Mouse (Mus musculus) embryonic facial prominence, embryonic 13.5 days (tissue): Measurements from ENCODE around the gene Ktn1. TPM values are rescaled to one million over a fixed set of nuclear protein-coding genes. Genes with fewer than 3 reads are reported as not detected.
A peak's percentile ranks its signal among the peaks of the same experiment; 100 is the strongest.

Experiments used
- ATAC-seq: fragments of 200-750 bp; cut with Nextera tagmentation; 2 replicates; pipeline ENCODE4 v1.8.0; 2017; ENCODE audit warnings: low read depth; ENCODE audit not compliant: insufficient number of reproducible peaks, insufficient read depth, low FRiP score, low TSS enrichment
- H3K27ac ChIP-seq: fragments of 300-500 bp; sonication (generic); 2 replicates; pipeline ENCODE4 v1.5.1; 2015; ENCODE audit warnings: moderate library complexity, mild to moderate bottlenecking, inconsistent platforms
- H3K27me3 ChIP-seq: fragments of 300-500 bp; sonication (generic); 2 replicates; pipeline ENCODE4 v1.6.1; 2015; ENCODE audit warnings: mild to moderate bottlenecking, inconsistent platforms
- H3K36me3 ChIP-seq: fragments of 300-500 bp; sonication (generic); 2 replicates; pipeline ENCODE4 v1.6.1; 2015; ENCODE audit warnings: mild to moderate bottlenecking, inconsistent platforms
- H3K4me1 ChIP-seq: fragments of 300-500 bp; sonication (generic); 2 replicates; pipeline ENCODE4 v1.6.1; 2015; ENCODE audit warnings: inconsistent platforms
- H3K4me2 ChIP-seq: fragments of 300-500 bp; sonication (generic); 2 replicates; pipeline ENCODE4 v1.6.1; 2015; ENCODE audit warnings: moderate library complexity, mild to moderate bottlenecking, inconsistent platforms
- H3K4me3 ChIP-seq: fragments of 300-500 bp; sonication (generic); 2 replicates; pipeline ENCODE4 v1.5.1; 2015; ENCODE audit warnings: mild to moderate bottlenecking, inconsistent platforms
- H3K9ac ChIP-seq: fragments of 300-500 bp; sonication (generic); 2 replicates; pipeline ENCODE4 v1.6.1; 2015; ENCODE audit warnings: mild to moderate bottlenecking, inconsistent platforms
- H3K9me3 ChIP-seq: fragments of 300-500 bp; sonication (generic); 2 replicates; pipeline ENCODE4 v1.6.1; 2016; ENCODE audit warnings: inconsistent platforms
- WGBS: fragments of 180-500 bp; shearing (Covaris S2); methylation state at CpG from one replicate; pipeline ENCODE4 v1.1.7; 2015; ENCODE audit warnings: mixed read lengths; 5-methylcytosine and 5-hydroxymethylcytosine counted together
- polyA plus RNA-seq: library from polyadenylated mRNA; unstranded; fragments of >200 nt; fragmentation: Nextera tagmentation; extraction: Ambion mirVana; gene quantifications from 2 replicates; pipeline ENCODE4 v1.2.1, GENCODE M21; 2015

Ktn1 gene
- polyA plus RNA-seq, 1 experiment from 2014 or later: 62.4 TPM

DNA sequence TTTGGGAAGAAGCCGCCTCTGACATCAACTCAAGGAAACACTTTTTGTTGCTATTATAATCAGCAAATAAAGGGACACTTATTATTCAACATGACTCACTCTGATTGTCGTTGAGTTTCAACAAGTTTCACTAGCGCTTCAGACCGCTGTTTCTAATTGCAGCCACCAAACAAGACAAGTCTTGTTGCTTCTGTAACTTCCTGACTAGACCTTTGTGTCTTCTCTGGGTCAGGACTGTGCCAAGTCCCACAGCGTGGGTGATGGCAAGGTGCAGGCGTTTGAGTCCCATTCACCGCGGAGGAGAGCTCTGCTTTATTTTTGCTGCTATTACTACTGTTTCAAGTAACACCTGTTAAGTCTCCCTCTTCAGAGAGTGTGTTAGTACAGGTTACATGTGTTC, 88.2 kb downstream of the Ktn1 start:
- Histone ChIP-seq H3K9me3 (no peaks in the 10 kb centered on the region), H3K27ac (no peak overlapping the region), H3K9ac (no peak overlapping the region), H3K27me3 (no peaks in the 10 kb centered on the region), H3K36me3 (peaks cover 67% of the 10 kb centered on the region), H3K4me2 (no peak overlapping the region), H3K4me3 (no peak overlapping the region), H3K4me1 (peaks cover 8% of the 10 kb centered on the region; the same call in 1 of the 2 replicates)
- ATAC-seq: no peak
- whole genome bisulfite sequencing: 88% methylated on average over 8 of the region's 8 CpGs

DNA sequence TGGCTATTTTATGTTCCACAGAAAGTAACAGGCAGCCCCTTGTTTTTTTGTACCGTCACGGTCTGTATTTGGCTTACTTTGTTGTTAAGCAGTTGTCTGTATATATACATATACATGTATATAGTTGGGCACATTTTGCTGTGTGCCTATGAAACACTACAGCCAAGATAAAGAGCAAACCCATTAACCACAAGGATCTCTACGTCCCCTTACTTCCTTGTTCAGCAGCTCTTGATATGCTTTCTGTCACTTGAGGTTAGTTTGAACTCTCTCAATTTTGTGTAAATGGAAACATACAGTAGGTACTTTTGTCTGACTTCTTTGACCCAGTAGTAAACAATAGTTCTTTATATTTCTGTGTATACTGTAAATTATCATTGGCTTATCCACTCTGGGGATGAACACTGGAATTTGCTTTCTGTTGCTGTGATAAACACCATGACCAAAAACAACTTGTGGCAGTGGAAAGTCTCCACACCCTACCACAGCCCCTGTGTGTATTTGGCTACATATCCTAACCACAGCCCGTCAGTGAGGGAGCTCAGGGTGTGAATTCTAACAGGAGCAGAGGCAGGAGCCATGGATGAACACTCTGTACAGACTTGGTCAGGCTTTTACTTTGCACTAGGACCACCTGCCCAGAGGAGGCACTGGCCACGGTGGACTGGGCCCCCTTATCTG, 92.2 kb downstream of the Ktn1 start:
- H3K27me3 ChIP-seq: no peaks in the 10 kb centered on the region
- peaks cover 26% of the 10 kb centered on the region for H3K4me1 ChIP-seq
- no peak for ATAC-seq
- no peak overlapping the region for H3K4me2 ChIP-seq
- H3K9me3 ChIP-seq: no peaks in the 10 kb centered on the region
- no peak overlapping the region for H3K27ac ChIP-seq
- WGBS: 88% methylated on average over 5 of the region's 5 CpGs
- no peak overlapping the region for H3K4me3 ChIP-seq
- H3K36me3 ChIP-seq: peaks cover 35% of the 10 kb centered on the region
- no peak overlapping the region for H3K9ac ChIP-seq

- ATAC-seq: no peak
- H3K4me2 ChIP-seq: no peak overlapping the region
- peaks cover 26% of the 10 kb centered on the region for H3K4me1 ChIP-seq
- peaks cover 30% of the 10 kb centered on the region for H3K36me3 ChIP-seq
- H3K27me3 ChIP-seq: no peaks in the 10 kb centered on the region
- no peak overlapping the region for H3K9ac ChIP-seq
- no peaks in the 10 kb centered on the region for H3K9me3 ChIP-seq
- H3K4me3 ChIP-seq: no peak overlapping the region
- WGBS: 82% methylated on average over 2 of the region's 2 CpGs
- H3K27ac ChIP-seq: no peak overlapping the region
Observed at GRCm38 (mm10) chr14:47741046-47741445, 92.8 kb downstream of the Ktn1 start.

DNA sequence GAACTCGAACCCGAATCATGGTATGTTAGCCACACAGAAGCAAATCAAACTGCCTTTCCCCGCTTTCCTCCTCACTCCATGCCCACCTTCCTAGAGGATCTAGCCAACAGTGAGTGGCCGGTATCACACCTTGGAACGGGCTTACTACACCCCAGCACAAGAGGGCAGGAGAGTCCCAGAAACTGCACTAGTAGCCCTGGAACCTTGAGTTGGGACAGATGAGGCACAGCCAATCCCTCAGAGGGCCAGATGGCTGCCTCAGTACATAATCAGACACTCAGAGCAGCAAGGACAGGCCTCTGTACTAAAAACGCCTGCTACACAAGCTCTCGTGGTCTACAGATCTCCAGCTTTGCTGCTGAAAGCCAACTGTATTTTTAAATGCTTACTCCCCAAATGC, 94.4 kb downstream of the Ktn1 start:
- Histone ChIP-seq H3K4me3 (no peak overlapping the region), H3K9me3 (no peaks in the 10 kb centered on the region), H3K9ac (no peak overlapping the region), H3K27me3 (no peaks in the 10 kb centered on the region), H3K27ac (no peak overlapping the region), H3K4me1 (peaks cover 29% of the 10 kb centered on the region), H3K36me3 (peaks cover 17% of the 10 kb centered on the region), H3K4me2 (no peak overlapping the region)
- no peak for ATAC-seq
- WGBS: 92% methylated on average over 7 of the region's 7 CpGs

DNA sequence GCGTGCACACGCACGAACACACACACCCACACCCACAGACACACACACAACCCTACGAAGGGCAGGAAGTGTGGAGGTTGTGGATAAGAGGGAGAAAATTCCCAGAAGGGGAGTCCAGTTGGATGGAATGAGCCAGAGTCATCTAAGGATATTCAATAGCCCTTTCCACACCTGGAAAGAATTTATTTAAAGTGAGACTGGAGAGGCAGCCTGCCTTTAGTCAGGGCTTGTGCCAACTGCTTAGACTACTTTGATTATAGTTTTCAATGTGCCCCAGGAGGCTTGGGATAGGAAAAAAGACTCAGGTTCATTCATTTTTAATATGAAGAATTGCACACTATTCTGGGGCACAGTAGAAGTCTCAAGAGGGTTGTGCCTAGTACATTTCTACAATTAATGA, 96.8 kb downstream of the Ktn1 start:
- no peak for ATAC-seq
- WGBS: 51% methylated on average over 4 of the region's 4 CpGs
- Histone ChIP-seq H3K36me3 (peaks cover 4% of the 10 kb centered on the region), H3K4me3 (no peak overlapping the region), H3K4me1 (peaks cover 29% of the 10 kb centered on the region), H3K9ac (no peak overlapping the region), H3K9me3 (no peaks in the 10 kb centered on the region), H3K27me3 (no peaks in the 10 kb centered on the region), H3K27ac (no peak overlapping the region), H3K4me2 (no peak overlapping the region)

DNA sequence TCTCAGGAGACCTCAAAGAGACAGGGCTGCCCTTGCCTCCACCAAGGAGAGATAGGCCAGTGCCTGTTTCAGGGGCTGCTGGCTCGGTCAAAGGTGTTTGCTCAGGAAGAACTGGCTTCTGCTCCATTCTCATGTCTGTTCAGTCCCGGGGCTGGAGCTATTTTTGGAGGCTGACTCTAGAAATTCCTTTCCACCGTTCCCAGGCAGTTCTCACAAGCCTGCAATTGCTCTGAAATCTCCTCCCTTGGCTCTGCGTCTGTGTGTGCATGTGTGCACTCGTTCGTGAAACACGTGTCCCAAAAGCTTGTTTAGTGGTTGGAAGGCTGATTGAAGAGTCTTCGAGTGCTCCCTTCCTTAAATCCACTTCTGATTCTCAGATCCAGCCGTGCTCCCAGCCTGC, 99.3 kb downstream of the Ktn1 start:
- no peaks in the 10 kb centered on the region for H3K27me3 ChIP-seq
- no peak overlapping the region for H3K27ac ChIP-seq
- WGBS: 56% methylated on average over 9 of the region's 9 CpGs
- no peak overlapping the region for H3K9ac ChIP-seq
- H3K4me3 ChIP-seq: no peak overlapping the region
- H3K9me3 ChIP-seq: no peaks in the 10 kb centered on the region
- ATAC-seq: no peak
- peaks cover 23% of the 10 kb centered on the region for H3K4me1 ChIP-seq
- H3K36me3 ChIP-seq: 0 out of 2 replicates have a peak, but pooled peaks cover 3% of the 10 kb centered on the region
- H3K4me2 ChIP-seq: no peak overlapping the region

DNA sequence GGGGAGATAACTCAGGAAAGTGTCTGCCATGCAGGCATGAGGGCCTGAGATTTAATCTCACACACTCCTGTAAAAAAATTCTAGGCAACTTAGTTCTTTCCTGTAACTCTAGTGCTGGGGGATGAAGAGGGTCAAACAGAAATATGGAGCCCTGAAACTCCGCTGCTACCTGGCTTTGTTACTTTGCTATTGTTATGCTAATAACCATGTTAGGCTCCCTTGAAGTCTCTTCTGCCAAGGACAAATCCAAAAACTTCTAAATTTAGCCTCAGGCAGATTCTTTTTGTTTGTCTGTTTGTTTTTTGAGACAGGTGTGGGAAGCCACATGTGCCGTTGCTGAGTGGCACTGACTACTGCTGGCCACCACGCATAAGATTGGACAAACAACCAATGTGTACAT, 100.5 kb downstream of the Ktn1 start:
- Histone ChIP-seq H3K27me3 (no peaks in the 10 kb centered on the region), H3K27ac (no peak overlapping the region), H3K9ac (no peak overlapping the region), H3K36me3 (0 out of 2 replicates have a peak, but pooled peaks cover 3% of the 10 kb centered on the region), H3K4me2 (no peak overlapping the region), H3K9me3 (no peaks in the 10 kb centered on the region), H3K4me1 (peaks cover 32% of the 10 kb centered on the region), H3K4me3 (no peak overlapping the region)
- ATAC-seq: no peak
- WGBS: 89% methylated on average over 3 of the region's 3 CpGs

- no peaks in the 10 kb centered on the region for H3K27me3 ChIP-seq
- no peak overlapping the region for H3K4me2 ChIP-seq
- WGBS: 39% methylated on average over 8 of the region's 8 CpGs
- H3K27ac ChIP-seq: no peak overlapping the region
- H3K9me3 ChIP-seq: no peaks in the 10 kb centered on the region
- no peak overlapping the region for H3K9ac ChIP-seq
- ATAC-seq: no peak
- H3K36me3 ChIP-seq: 0 out of 2 replicates have a peak, but pooled peaks cover 3% of the 10 kb centered on the region
- peaks cover 21% of the 10 kb centered on the region for H3K4me1 ChIP-seq
- H3K4me3 ChIP-seq: no peak overlapping the region
Observed at GRCm38 (mm10) chr14:47751422-47752205, 103.4 kb downstream of the Ktn1 start.

DNA sequence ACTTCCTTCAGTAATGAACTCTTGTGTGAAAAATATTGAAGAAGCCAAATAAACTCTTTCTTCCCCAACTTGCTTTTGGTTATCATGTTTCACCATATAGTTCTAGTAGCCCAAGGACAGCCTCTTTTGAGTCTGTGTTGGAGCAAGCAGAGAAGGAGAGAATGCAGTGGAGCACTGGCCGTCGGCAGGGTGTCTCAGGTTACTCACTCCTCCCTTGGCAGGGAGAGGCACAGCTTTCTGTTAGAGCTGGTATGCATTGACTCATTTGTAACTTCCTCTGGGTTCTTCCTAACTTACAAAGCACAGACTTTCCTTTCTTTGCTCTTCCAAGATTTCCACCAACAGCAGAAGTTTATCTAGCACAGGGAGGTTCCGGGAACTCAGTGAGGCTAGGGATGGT, 105.3 kb downstream of the Ktn1 start:
- no peak; the same call in 1 of the 2 replicates for ATAC-seq
- Histone ChIP-seq H3K9ac (no peak overlapping the region), H3K27me3 (no peaks in the 10 kb centered on the region), H3K36me3 (0 out of 2 replicates have a peak, but pooled peaks cover 3% of the 10 kb centered on the region), H3K27ac (peak overlapping the region; percentile 39; the same call in 1 of the 2 replicates), H3K4me2 (no peak overlapping the region), H3K9me3 (no peaks in the 10 kb centered on the region), H3K4me3 (no peak overlapping the region), H3K4me1 (peaks cover 18% of the 10 kb centered on the region)
- WGBS: 28% methylated on average over 3 of the region's 3 CpGs

DNA sequence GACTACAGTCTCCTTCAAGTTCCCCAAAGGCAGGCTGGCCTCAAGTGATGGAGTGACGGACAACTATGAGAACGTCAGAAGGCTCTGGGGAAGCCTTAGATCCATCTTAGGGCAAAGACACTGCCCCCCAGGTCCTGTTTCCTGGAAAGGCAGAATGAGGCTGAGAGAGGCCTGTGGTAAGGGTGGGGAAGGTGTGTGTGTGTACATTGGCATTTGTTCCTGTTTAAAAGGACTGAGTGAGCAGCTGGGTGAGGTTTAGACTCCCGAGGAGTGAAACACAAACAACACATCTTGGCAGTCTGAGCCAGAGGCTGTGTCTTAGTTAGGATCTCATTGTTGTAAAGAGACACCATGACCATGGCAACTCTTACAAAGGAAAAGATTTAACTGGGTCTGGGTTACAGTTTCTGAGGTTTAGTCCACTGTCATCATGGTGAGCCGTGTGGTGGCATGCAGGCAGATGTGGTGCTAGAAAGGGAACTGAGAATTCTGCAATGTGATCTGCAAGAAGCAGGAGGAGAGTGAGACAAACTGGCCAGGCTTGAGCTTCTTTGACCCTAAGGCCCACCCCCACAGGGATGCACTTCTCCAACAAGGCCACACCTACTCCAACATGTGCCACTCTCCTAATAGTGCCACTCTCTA, 106.1 kb downstream of the Ktn1 start:
- Histone ChIP-seq H3K36me3 (0 out of 2 replicates have a peak, but pooled peaks cover 3% of the 10 kb centered on the region), H3K4me1 (peaks cover 18% of the 10 kb centered on the region), H3K9me3 (no peaks in the 10 kb centered on the region), H3K4me2 (no peak overlapping the region), H3K27me3 (no peaks in the 10 kb centered on the region), H3K27ac (no peak overlapping the region; the same call in 1 of the 2 replicates), H3K9ac (no peak overlapping the region), H3K4me3 (no peak overlapping the region)
- WGBS: 80% methylated on average over 4 of the region's 4 CpGs
- ATAC-seq: no peak

DNA sequence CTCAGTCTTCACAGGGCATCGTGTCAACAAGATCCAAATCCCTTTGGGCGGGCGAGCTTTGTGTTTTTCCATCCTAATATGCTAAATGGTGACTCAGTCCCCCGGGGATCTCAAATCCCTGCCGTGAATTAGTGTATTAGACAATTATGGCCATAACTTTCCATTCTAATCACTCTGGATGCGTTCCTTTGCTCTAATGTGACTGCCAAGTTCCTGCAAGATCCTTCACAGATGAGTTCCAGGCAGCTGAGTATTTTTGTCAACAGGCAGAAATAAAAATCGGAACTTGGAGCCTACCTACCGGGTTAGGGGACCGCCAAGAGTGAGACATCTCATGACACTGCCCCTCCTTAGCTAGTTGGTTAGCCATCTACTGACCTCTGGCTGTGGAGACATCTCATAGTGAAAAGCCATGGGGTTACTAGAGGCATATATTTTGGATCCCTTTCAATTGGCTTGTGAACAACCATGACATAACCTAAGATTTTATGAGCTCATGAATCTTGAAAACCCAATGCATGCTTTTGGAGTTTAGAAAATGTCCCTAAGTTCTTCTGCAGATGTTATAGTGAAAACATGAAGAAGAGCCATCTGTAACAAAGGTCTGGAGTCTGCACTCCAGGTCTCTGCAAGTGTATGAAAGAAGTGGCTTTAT, 108.3 kb downstream of the Ktn1 start:
- Histone ChIP-seq H3K4me2 (no peak overlapping the region), H3K4me1 (peaks cover 18% of the 10 kb centered on the region), H3K9ac (no peak overlapping the region), H3K27me3 (no peaks in the 10 kb centered on the region), H3K4me3 (no peak overlapping the region), H3K36me3 (no peaks in the 10 kb centered on the region), H3K27ac (no peak overlapping the region), H3K9me3 (no peaks in the 10 kb centered on the region)
- ATAC-seq: no peak
- 82% methylated on average over 9 of the region's 9 CpGs for WGBS
